Mouse (Mus musculus): ENCODE results near the gene Flnb.

Flnb gene

GRCm38 (mm10) chr14:7862226-7862625, 44.5 kb downstream of the Flnb start:
- DNase-seq (ENCODE audit: low spot score) = no peak

- DNase-seq (ENCODE audit: low spot score) = no peak
These were observed 45.4 kb downstream of the Flnb start for GRCm38 (mm10) chr14:7863199-7863598.

- DNase-seq (ENCODE audit: low spot score) = no peak
These were observed 46.2 kb downstream of the Flnb start for GRCm38 (mm10) chr14:7863871-7864505.

GRCm38 (mm10) chr14:7864506-7864899, 46.7 kb downstream of the Flnb start:
- no peak for DNase-seq (ENCODE audit: low spot score)

GRCm38 (mm10) chr14:7867224-7867623, 49.5 kb downstream of the Flnb start:
- DNase-seq (ENCODE audit: low spot score) = no peak

GRCm38 (mm10) chr14:7867841-7868240, 50.1 kb downstream of the Flnb start:
- no peak for DNase-seq (ENCODE audit: low spot score)

- DNase-seq (ENCODE audit: low spot score) = no peak
These were observed 52.0 kb downstream of the Flnb start for GRCm38 (mm10) chr14:7869796-7870195.

- peak; percentile 60 for DNase-seq (ENCODE audit: low spot score)
These were observed 55.8 kb downstream of the Flnb start for GRCm38 (mm10) chr14:7873552-7873951.

GRCm38 (mm10) chr14:7874495-7874894, 56.7 kb downstream of the Flnb start:
- DNase-seq (ENCODE audit: low spot score) = no peak

GRCm38 (mm10) chr14:7877957-7878356, 60.2 kb downstream of the Flnb start:
- DNase-seq (ENCODE audit: low spot score) = no peak

GRCm38 (mm10) chr14:7880389-7880788, 62.6 kb downstream of the Flnb start:
- no peak for DNase-seq (ENCODE audit: low spot score)

GRCm38 (mm10) chr14:7881533-7881932, 63.8 kb downstream of the Flnb start:
- DNase-seq (ENCODE audit: low spot score) = no peak

- DNase-seq (ENCODE audit: low spot score) = no peak
These were observed 64.3 kb downstream of the Flnb start for GRCm38 (mm10) chr14:7882050-7882449.

- DNase-seq (ENCODE audit: low spot score) = peak; percentile 22
These were observed 66.4 kb downstream of the Flnb start for GRCm38 (mm10) chr14:7884158-7884557.

- DNase-seq (ENCODE audit: low spot score) = no peak
These were observed 67.1 kb downstream of the Flnb start for GRCm38 (mm10) chr14:7884841-7885240.

- no peak for DNase-seq (ENCODE audit: low spot score)
These were observed 67.8 kb downstream of the Flnb start for GRCm38 (mm10) chr14:7885540-7885939.

- DNase-seq (ENCODE audit: low spot score) = no peak
These were observed 68.3 kb downstream of the Flnb start for GRCm38 (mm10) chr14:7886008-7886407.

- DNase-seq (ENCODE audit: low spot score) = no peak
These were observed 69.4 kb downstream of the Flnb start for GRCm38 (mm10) chr14:7887171-7887570.

GRCm38 (mm10) chr14:7888294-7888693, 70.5 kb downstream of the Flnb start:
- DNase-seq (ENCODE audit: low spot score) = no peak

- peak; percentile 77 for DNase-seq (ENCODE audit: low spot score)
These were observed 71.3 kb downstream of the Flnb start for GRCm38 (mm10) chr14:7888811-7889651.

- no peak for DNase-seq (ENCODE audit: low spot score)
These were observed 72.1 kb downstream of the Flnb start for GRCm38 (mm10) chr14:7889834-7890233.

GRCm38 (mm10) chr14:7891401-7891800, 73.6 kb downstream of the Flnb start:
- DNase-seq (ENCODE audit: low spot score) = no peak

GRCm38 (mm10) chr14:7896126-7896525, 78.4 kb downstream of the Flnb start:
- no peak for DNase-seq (ENCODE audit: low spot score)

- DNase-seq (ENCODE audit: low spot score) = no peak
These were observed 78.9 kb downstream of the Flnb start for GRCm38 (mm10) chr14:7896699-7897098.
